Mouse (Mus musculus): ENCODE measurements around the gene 1110051M20Rik.

Gene 1110051M20Rik

DNA sequence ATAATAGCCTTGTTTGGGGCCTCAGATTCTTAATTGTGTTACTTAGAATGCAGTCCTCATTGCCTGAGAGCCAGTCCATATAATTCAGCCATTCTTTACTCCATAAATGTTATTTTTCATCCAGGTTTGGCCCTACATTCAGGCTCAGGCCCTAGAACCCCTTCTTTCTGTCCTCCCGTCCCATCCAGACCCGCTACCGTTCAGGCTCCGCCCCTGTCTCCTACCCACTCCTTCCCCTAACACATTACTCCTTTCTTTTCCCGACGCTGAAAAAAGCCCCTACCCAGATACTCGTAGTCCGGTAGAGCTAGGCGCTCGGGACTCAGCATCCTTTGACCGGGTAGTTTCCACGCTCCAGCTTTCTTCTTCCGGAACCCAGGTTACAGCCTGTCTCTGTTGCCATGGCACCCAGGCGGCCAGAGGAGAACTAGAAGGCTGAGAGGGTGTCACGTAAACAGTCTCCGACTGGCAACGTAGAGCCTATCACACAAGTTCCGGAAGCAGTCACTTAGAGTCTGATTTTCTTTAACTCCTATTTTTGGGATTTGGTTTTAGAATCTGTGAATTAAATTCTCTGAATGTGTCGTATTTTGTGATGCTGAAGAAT lies at the start of gene 1110051M20Rik:
TSS of gene 1110051M20Rik (minus strand) at position 419 of the 607 bp plus-strand sequence.
- DNase-seq (ENCODE audit: low spot score) = peak; percentile 87

DNA sequence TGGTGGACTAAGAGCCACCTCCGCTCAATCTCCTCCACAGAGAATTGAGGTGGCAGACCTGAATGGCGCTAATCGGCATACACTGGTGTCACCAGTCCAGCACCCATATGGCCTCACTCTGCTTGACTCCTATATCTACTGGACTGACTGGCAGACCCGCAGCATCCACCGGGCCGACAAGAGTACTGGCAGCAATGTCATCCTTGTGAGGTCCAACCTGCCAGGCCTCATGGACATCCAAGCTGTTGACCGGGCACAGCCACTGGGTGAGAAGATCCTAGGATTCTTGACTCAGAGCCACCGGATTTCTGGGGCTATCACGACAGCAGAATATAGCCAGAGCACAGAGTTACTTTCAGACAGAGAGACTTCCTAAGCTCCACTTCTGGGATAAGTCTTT lies 49.5 kb upstream of the 1110051M20Rik start:
- DNase-seq (ENCODE audit: low spot score) = no peak

- DNase-seq (ENCODE audit: low spot score) = no peak
Observed at GRCm38 (mm10) chr2:91492071-91492635, 47.6 kb upstream of the 1110051M20Rik start.

GRCm38 (mm10) chr2:91487295-91487694 lies 42.8 kb upstream of the 1110051M20Rik start:
- peak; percentile 19 for DNase-seq (ENCODE audit: low spot score)

- no peak for DNase-seq (ENCODE audit: low spot score)
Observed at GRCm38 (mm10) chr2:91485256-91485655, 40.8 kb upstream of the 1110051M20Rik start.

DNA sequence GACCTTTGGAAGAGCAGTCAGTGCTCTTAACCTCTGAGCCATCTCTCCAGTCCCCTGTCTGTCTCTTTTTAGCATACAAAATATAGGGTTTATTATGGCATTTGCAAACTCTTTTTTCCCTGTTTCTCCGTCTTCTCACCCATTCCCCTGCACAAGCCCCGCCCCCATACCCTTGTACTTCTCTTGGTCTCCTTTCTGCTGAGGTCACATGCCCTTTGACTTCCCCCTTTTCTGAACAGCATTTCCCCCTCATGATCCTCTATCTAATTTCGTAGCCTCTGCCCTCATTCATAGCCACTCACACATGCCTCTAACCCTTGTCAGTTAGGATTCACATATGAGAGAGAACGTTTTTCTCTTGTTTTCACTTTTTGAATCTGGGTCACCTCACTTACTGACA lies 40.2 kb upstream of the 1110051M20Rik start:
- no peak for DNase-seq (ENCODE audit: low spot score)

DNA sequence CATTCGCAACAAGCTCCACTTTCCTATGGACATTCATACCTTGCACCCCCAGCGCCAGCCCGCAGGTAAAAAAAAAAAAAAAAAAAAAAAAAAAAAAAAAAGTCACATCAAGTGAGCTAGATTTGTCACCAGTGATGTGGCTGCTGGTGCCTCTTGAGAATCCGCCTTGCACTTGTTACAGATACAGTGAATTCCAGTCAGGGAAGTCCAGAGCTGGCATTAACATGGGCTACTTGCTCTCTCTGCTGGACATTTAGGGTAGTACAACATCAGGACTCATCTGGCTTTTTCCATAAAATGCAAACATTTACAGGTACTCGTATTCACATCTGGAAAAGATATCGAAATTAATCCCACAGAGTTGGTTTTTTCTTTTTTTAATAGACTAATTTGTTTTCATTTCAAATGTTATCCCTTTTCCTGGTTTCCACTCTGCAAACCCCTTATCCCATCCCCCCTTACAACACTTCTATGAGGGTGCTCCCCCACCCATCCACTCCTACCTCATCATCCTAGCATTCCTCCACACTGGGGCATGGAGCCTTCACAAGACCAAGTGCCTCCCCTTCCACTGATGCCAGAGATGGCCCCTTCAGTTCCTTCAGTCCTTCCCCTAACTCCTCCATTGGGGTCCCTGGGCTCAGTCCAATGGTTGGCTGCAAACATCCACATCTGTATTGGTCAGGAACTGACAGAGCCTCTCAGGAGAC lies 36.5 kb upstream of the 1110051M20Rik start:
- DNase-seq (ENCODE audit: low spot score) = no peak

DNA sequence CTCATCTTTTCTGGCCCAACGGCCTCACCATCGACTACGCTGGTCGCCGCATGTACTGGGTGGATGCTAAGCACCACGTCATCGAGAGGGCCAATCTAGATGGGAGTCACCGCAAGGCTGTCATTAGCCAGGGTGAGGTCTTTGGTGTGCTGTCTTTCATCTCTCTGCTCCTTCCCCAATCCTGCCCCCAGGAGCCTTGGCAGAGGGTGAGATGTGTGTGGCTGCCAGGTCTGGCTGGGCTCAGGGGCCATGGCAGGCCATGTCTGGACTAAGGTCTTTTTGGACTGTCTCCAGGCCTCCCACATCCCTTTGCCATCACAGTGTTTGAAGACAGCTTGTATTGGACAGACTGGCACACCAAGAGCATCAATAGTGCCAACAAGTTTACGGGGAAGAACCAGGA lies 35.9 kb upstream of the 1110051M20Rik start:
- no peak for DNase-seq (ENCODE audit: low spot score)

- no peak for DNase-seq (ENCODE audit: low spot score)
Observed at GRCm38 (mm10) chr2:91476841-91477240, 32.3 kb upstream of the 1110051M20Rik start.

GRCm38 (mm10) chr2:91476251-91476661 lies 31.8 kb upstream of the 1110051M20Rik start:
- DNase-seq (ENCODE audit: low spot score) = no peak

DNA sequence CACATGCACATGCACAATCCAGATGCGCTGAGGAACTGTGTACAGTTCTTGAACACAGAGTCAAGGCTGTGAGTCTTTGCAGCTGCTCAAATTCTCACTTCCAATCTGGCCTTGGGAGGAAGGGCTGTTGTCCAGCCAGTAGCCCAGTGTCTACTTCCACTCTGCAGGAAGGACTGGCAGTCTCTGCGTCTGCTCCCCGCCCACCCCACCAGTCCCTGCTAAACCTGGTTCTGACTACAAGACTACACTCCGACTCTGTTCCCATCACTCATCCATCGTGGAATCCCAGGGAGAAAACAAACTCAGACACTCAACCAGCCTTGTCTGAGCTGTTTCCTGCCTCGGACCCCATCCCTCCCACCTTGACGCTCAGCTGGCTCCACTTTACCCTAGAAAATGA lies 31.3 kb upstream of the 1110051M20Rik start:
- no peak for DNase-seq (ENCODE audit: low spot score)

DNA sequence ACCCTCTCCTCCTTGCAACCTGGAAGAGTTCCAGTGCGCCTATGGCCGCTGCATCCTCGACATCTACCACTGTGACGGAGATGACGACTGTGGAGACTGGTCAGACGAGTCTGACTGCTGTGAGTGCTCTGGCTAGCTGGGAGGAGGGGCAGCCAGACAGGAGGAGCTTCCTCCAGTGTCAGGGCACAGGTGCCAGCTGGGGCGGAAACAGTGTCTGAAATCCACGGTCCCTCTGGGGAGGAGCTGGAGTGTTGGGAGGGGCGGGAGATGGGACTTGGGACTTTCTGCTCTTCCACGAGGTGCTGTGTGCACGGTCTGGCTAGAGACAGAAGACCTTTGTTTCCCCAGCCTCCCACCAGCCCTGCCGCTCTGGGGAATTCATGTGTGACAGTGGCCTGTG lies 29.9 kb upstream of the 1110051M20Rik start:
- no peak for DNase-seq (ENCODE audit: low spot score)

- no peak for DNase-seq (ENCODE audit: low spot score)
Observed at GRCm38 (mm10) chr2:91470055-91470647, 25.6 kb upstream of the 1110051M20Rik start.

DNA sequence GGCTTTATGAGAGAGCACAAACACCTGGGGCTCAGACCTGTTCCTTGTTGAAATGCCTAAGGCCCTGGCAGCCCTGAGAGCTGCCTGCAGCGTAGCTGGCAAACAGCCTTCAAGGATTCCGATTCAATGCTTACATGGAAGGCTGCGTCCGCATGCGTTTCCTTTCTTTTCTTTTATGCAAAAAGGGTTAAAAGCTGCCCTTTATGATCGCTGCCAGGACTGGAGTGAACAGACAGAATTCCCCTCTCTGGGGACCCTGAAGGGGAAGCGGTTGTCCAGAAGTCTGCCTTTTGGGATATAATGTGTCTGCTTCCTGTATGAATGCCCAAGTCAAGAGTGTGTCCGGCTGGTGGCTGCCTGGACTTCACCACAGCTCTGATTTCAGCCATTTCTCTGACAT lies 23.1 kb upstream of the 1110051M20Rik start:
- no peak for DNase-seq (ENCODE audit: low spot score)

- no peak for DNase-seq (ENCODE audit: low spot score)
Observed at GRCm38 (mm10) chr2:91465934-91466333, 21.4 kb upstream of the 1110051M20Rik start.

GRCm38 (mm10) chr2:91462681-91463080 lies 18.2 kb upstream of the 1110051M20Rik start:
- DNase-seq (ENCODE audit: low spot score) = no peak

- no peak for DNase-seq (ENCODE audit: low spot score)
Observed at GRCm38 (mm10) chr2:91462196-91462595, 17.7 kb upstream of the 1110051M20Rik start.

DNA sequence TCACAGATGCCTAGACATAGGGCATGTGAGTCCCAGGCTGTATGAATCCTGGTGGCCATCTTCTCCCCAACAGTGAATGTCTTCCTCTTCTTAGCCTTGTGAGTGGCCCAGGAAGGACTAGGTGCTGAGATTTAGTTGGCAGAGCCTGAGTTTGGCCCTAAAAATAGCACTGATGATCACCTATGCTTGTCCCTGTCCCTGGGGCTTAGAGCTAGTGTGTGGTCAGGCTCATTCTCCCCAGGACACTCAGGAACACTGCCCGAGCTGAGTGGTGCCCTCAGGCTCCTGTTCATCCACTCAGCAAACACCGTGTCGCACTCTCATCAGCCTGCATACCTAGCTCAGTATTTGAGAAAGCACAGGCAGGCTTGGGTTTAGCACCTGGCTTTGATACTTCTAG lies 16.8 kb upstream of the 1110051M20Rik start:
- no peak for DNase-seq (ENCODE audit: low spot score)

DNA sequence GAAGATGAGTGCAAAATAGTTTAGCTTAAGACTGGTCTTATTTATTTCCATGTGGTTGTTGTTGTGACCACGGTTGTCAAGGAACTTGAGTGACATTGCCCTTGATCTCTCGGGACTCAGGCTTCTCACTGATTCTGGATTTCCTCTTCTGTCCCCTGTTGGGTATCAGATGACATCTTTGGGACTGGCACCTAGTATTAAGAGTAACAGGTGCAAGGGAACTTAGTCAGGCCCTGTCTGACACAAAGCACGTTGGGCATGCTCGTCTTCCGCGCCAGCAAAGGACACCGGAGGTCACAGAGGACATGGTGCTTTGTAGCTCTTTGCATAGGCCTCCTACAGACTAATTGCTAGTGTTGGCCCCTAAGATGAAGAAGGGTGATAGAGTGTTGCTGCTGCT lies 16.3 kb upstream of the 1110051M20Rik start:
- DNase-seq (ENCODE audit: low spot score) = no peak

- no peak for DNase-seq (ENCODE audit: low spot score)
Observed at GRCm38 (mm10) chr2:91460076-91460475, 15.6 kb upstream of the 1110051M20Rik start.

DNA sequence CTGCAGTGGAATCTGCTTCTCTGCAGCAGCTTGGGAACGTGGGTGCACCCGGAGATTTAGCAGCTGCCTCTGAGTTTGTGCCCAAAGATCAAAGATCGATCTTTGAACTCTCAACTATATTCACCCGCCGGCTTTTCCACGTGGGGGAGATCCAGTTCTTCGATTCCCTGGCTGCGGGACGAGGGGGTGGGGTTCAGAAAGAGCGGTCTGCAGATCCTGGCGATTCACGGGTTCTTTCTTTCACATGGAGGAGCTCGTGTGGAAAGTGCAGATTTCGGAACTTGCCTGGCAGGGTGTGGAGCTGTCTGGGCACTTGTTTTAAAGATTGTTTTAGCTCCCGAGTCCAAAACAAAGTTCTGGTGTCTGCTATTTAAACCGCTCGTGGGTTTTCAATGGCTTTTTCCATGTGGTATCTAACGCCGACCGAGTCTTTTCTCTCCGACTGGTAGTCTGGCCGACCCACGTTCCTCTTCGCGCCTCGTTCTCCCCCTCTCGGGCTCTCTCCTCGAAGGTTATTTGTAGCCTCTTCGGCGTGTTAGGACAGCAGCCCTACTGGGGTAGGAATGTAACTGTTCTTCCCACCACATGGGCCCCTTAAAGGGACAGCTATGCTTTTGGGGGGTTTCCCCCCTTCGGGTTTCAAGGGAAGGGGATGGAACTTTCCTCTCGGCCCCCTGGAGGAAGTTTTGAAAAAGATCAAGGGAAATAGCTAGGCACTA lies 14.3 kb upstream of the 1110051M20Rik start:
- DNase-seq (ENCODE audit: low spot score) = no peak

- DNase-seq (ENCODE audit: low spot score) = no peak
Observed at GRCm38 (mm10) chr2:91458252-91458672, 13.8 kb upstream of the 1110051M20Rik start.

Measured in T-cell, adult 2 months (primary cell).